24 mouse cellular contexts compared by ENCODE assay signal in genomic region chr4:86426549-86426948, GRCm38 (mm10).
DNase-seq lines count a peak whose midpoint lies in the region; ATAC-seq and TF ChIP-seq lines count a peak whose summit lies in the region.
"Had no signal": no experiment of that assay in that cellular context is flagged by ENCODE, and none has a peak within 500 bp of the region (broad histone marks: within the 10 kb centered on the region; RNA-seq: fewer than 3 reads in every experiment).

No protein-coding gene starts in this region.

- intact Hi-C loops in heart, postnatal 36 days (cut with DNase I), result no loop called here

- no peaks in the 10 kb centered on the region for H3K36me3 ChIP-seq in kidney, postnatal 0 days (ENCODE audit: insufficient read depth, low read length)
- H3K36me3 ChIP-seq in hindbrain, embryonic 14.5 days (replicated peaks; ENCODE audit: control insufficient read depth, insufficient read depth), result no peaks in the 10 kb centered on the region
- H3K36me3 ChIP-seq: limb, embryonic 10.5 days had no signal

- no peaks in the 10 kb centered on the region for H3K27me3 ChIP-seq in kidney, postnatal 0 days (ENCODE audit: insufficient read depth, low read length)
- no peaks in the 10 kb centered on the region for H3K27me3 ChIP-seq in hindbrain, embryonic 14.5 days (ENCODE audit: control insufficient read depth, insufficient read depth, low read length)
- H3K27me3 ChIP-seq: embryonic facial prominence, embryonic 12.5 days had no signal

- H3K4me2 ChIP-seq in kidney, postnatal 0 days (ENCODE audit: low read length), result no peak overlapping the region
- no peak overlapping the region for H3K4me2 ChIP-seq in hindbrain, embryonic 14.5 days (replicated peaks)
- H3K4me2 ChIP-seq: embryonic facial prominence, embryonic 12.5 days; heart, embryonic 11.5 days had no signal

- 76% methylated on average over 11 of the region's 11 CpGs for WGBS in kidney, postnatal 0 days
- 37% methylated on average over 11 of the region's 11 CpGs for WGBS in hindbrain, embryonic 14.5 days

- ATAC-seq in kidney, postnatal 0 days (replicated peaks; ENCODE audit: low FRiP score, low read depth), result peak; percentile 61
- ATAC-seq in hindbrain, embryonic 14.5 days (ENCODE audit: low FRiP score), result 0 out of 2 replicates have a peak, but pooled peaks have one; percentile 8
- ATAC-seq: inflammation-experienced regulatory T-cells, adult 6 months; liver, postnatal 0 days; lung, postnatal 0 days had no signal

- DNase-seq in heart, adult 11 months, result peak; percentile 81
- no peak for DNase-seq in heart, postnatal 36 days
- DNase-seq in kidney, postnatal 0 days (ENCODE audit: low spot score), result no peak
- no peak for DNase-seq in kidney, postnatal 14 days
- peak; percentile 36 for DNase-seq in R1 (ENCODE audit: low read depth, low spot score)
- DNase-seq in hindbrain, embryonic 14.5 days (ENCODE audit: low spot score), result no peak
- no peak for DNase-seq in cerebellum, adult 11-12 months
- DNase-seq: adrenal gland, postnatal 14 days; cerebellum, adult 8-10 months; heart, postnatal 10 days; kidney, adult 18-20 months; kidney, postnatal 25 days; liver, postnatal 0 days; right cerebral cortex, adult 18-20 months; right cerebral cortex, postnatal 4 days; thymus, adult 18-20 months; thymus, postnatal 36 days had no signal

- H3K4me3 ChIP-seq in kidney, postnatal 0 days (replicated peaks; ENCODE audit: low read depth, low read length), result no peak overlapping the region
- no peak overlapping the region for H3K4me3 ChIP-seq in hindbrain, embryonic 14.5 days (replicated peaks; ENCODE audit: low read length)
- H3K4me3 ChIP-seq: embryonic facial prominence, embryonic 12.5 days; layer of hippocampus, adult 2 months; limb, embryonic 10.5 days had no signal

- TF ChIP-seq CTCF in kidney, postnatal 0 days (IDR thresholded peaks at IDR 0.05; ENCODE audit: low read depth), result no peak

- no peak overlapping the region for H3K9ac ChIP-seq in kidney, postnatal 0 days (ENCODE audit: low read depth, low read length)
- H3K9ac ChIP-seq in hindbrain, embryonic 14.5 days, result no peak overlapping the region
- H3K9ac ChIP-seq: embryonic facial prominence, embryonic 12.5 days; liver, postnatal 0 days had no signal

- no peaks in the 10 kb centered on the region for H3K4me1 ChIP-seq in kidney, postnatal 0 days (replicated peaks; ENCODE audit: insufficient read depth, low read length)
- no peaks in the 10 kb centered on the region for H3K4me1 ChIP-seq in hindbrain, embryonic 14.5 days (replicated peaks; ENCODE audit: control insufficient read depth, insufficient read depth, low read length)

- no peaks in the 10 kb centered on the region for H3K9me3 ChIP-seq in kidney, postnatal 0 days (replicated peaks; ENCODE audit: low read length)
- no peaks in the 10 kb centered on the region for H3K9me3 ChIP-seq in hindbrain, embryonic 14.5 days (ENCODE audit: control insufficient read depth, low read length)
- H3K9me3 ChIP-seq: embryonic facial prominence, embryonic 12.5 days; limb, embryonic 10.5 days had no signal

- no peak overlapping the region for H3K27ac ChIP-seq in kidney, postnatal 0 days
- H3K27ac ChIP-seq in hindbrain, embryonic 14.5 days, result no peak overlapping the region
- H3K27ac ChIP-seq: embryonic facial prominence, embryonic 12.5 days; layer of hippocampus, adult 2 months; limb, embryonic 10.5 days; macrophage had no signal

Comparison
In these comparisons a context has a peak if more than half of its experiments do, and no peak if none do; other contexts are left out.
1. DNase-seq: peak in heart, adult 11 months (single experiment) and R1 (single experiment); none in heart, postnatal 36 days (0 of 2), kidney, postnatal 0 days (single experiment), kidney, postnatal 14 days (single experiment), hindbrain, embryonic 14.5 days (single experiment) and cerebellum, adult 11-12 months (single experiment).